Mouse (Mus musculus) lung, postnatal 0 days (tissue): ENCODE data around the gene Rap2c. TPM values are rescaled to one million over a fixed set of nuclear protein-coding genes. Genes with fewer than 3 reads are reported as not detected.
A peak's percentile ranks its signal among the peaks of the same experiment; 100 is the strongest.

Source experiments
- ATAC-seq: fragments of 200-750 bp; cut with Nextera tagmentation; 2 replicates; pipeline ENCODE4 v1.8.0; 2017; ENCODE audit warnings: moderate library complexity
- DNase-seq: peaks from one replicate; pipeline ENCODE4 v3.0.0-alpha.2; 2016; ENCODE audit warnings: low spot score
- H3K27ac ChIP-seq: fragments of 300-500 bp; sonication (generic); 2 replicates; pipeline ENCODE4 v1.5.1; 2014; ENCODE audit warnings: antibody characterized with exemption, mild to moderate bottlenecking, low read length, mixed read lengths
- H3K27me3 ChIP-seq: fragments of 300-500 bp; sonication (generic); replicated peaks from 2 replicates; pipeline ENCODE4 v1.6.1; 2014; ENCODE audit warnings: low read length, mixed read lengths; ENCODE audit not compliant: insufficient read depth
- H3K36me3 ChIP-seq: fragments of 300-500 bp; sonication (generic); 2 replicates; pipeline ENCODE4 v1.6.1; 2014; ENCODE audit warnings: low read length, mixed read lengths; ENCODE audit not compliant: insufficient read depth
- H3K4me1 ChIP-seq: fragments of 300-500 bp; sonication (generic); 2 replicates; pipeline ENCODE4 v1.6.1; 2014; ENCODE audit warnings: antibody characterized with exemption, low read depth, low read length, mixed read lengths; ENCODE audit not compliant: insufficient read depth
- H3K4me2 ChIP-seq: fragments of 300-500 bp; sonication (generic); replicated peaks from 2 replicates; pipeline ENCODE4 v1.6.1; 2014; ENCODE audit warnings: low read depth, mild to moderate bottlenecking, low read length, moderate library complexity, mixed read lengths
- H3K4me3 ChIP-seq: fragments of 300-500 bp; sonication (generic); 2 replicates; pipeline ENCODE4 v1.5.1; 2014; ENCODE audit warnings: low read depth, low read length
- H3K9ac ChIP-seq: fragments of 300-500 bp; sonication (generic); replicated peaks from 2 replicates; pipeline ENCODE4 v1.6.1; 2014; ENCODE audit warnings: low read depth, mild to moderate bottlenecking
- H3K9me3 ChIP-seq: fragments of 300-500 bp; sonication (generic); 2 replicates; pipeline ENCODE4 v1.6.1; 2016; ENCODE audit warnings: low read length, mixed read lengths
- CTCF ChIP-seq: IDR thresholded peaks from 2 replicates; pipeline ENCODE4 v1.5.1; 2016; ENCODE audit warnings: antibody characterized with exemption, mild to moderate bottlenecking
- EP300 ChIP-seq: IDR thresholded peaks from 2 replicates; pipeline ENCODE4 v1.6.1; 2016; ENCODE audit warnings: antibody characterized with exemption, mild to moderate bottlenecking, control low read depth
- WGBS: fragments of 180-500 bp; shearing (Covaris S2); extraction: QIAGEN DNeasy Blood & Tissue Kit; methylation state at CpG from one replicate; pipeline ENCODE4 v1.1.7; 2014; 5-methylcytosine and 5-hydroxymethylcytosine counted together
- polyA plus RNA-seq: library from polyadenylated mRNA; unstranded; fragments of >200 nt; fragmentation: Nextera tagmentation; extraction: Ambion mirVana; gene quantifications from 2 replicates; pipeline ENCODE4 v1.2.1, GENCODE M21; 2015

Gene Rap2c
- polyA plus RNA-seq, 1 experiment from 2014 or later, result 14.0 TPM

DNA sequence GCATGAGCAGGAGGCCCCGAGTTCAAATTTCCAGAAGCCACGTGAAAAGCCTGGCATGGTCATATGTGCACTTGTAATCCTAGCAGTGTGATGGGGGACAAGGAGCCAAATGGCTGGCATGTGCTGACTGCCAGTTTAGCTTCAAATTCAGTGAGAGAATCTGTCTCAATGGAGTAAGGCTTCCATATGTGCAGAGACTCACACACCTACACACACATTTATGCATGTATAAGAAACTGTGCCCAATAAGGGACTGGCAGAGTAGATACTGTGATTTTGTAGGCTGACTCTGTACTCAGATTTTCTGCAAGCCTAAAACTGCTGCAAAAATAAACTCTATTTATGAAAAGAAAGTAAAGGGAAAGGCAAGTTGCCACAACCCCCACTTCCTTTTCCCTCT is 39.4 kb downstream of the Rap2c start:
- Histone ChIP-seq H3K27ac (no peak overlapping the region), H3K4me2 (no peak overlapping the region), H3K9me3 (no peaks in the 10 kb centered on the region), H3K4me1 (no peaks in the 10 kb centered on the region), H3K9ac (no peak overlapping the region), H3K4me3 (no peak overlapping the region), H3K36me3 (no peaks in the 10 kb centered on the region), H3K27me3 (no peaks in the 10 kb centered on the region)
- WGBS, result 78% methylated on average over 2 of the region's 2 CpGs
- no peak for ATAC-seq
- no peak for DNase-seq
- TF ChIP-seq CTCF (no peak), EP300 (no peak)

DNA sequence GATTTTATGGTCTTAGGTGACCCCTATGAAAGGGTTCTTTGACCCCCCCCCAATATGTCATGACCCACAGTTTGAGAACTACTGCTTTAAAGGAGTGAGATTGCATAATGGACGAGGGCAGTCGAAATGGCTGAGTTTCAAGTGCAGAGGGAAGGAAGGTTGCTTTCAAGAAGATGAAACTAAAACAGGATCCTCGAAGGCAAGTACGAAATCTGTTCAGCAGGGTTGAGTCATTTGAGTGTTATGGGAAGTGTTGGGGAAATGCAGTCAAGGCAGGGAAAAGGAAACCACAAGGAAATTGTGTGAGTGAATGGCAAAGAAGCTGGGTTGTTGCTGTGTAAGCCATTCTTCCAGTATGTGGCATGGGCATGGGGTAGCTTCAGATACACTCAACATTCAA is 45.7 kb downstream of the Rap2c start:
- no peak overlapping the region for H3K9ac ChIP-seq
- ATAC-seq (no peak), DNase-seq (peak; percentile 10)
- no peak overlapping the region for H3K27ac ChIP-seq
- 45% methylated on average over 4 of the region's 4 CpGs for WGBS
- H3K36me3 ChIP-seq, result no peaks in the 10 kb centered on the region
- H3K4me1 ChIP-seq, result no peaks in the 10 kb centered on the region
- H3K4me3 ChIP-seq, result no peak overlapping the region
- H3K27me3 ChIP-seq, result no peaks in the 10 kb centered on the region
- H3K9me3 ChIP-seq, result no peaks in the 10 kb centered on the region
- no peak for TF ChIP-seq EP300
- TF ChIP-seq CTCF, result no peak
- H3K4me2 ChIP-seq, result no peak overlapping the region

DNA sequence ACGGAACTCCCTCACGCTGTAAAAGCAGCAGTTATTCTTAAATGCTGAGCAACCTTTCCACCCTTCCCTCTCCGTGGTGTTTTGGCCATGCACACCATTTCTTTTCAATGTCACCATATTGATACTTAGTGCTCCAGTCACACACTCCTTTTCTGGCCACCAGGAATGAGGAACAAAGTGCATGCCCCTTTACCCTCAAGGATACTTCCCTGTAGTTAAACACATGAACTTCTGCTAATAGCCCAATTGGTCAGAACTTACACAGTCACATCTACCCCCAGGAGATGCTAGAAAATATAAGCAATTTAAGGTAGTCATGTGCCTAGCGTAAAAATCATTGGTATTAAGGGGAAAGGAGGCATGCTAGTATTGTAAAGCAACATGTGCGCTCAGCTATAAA is 47.9 kb downstream of the Rap2c start:
- Histone ChIP-seq H3K4me3 (no peak overlapping the region), H3K4me1 (no peaks in the 10 kb centered on the region), H3K9ac (no peak overlapping the region), H3K4me2 (no peak overlapping the region), H3K36me3 (no peaks in the 10 kb centered on the region), H3K27me3 (no peaks in the 10 kb centered on the region), H3K9me3 (no peaks in the 10 kb centered on the region), H3K27ac (no peak overlapping the region)
- WGBS, result 78% methylated on average over 5 of the region's 5 CpGs
- DNase-seq, result no peak
- TF ChIP-seq EP300 (no peak), CTCF (no peak)
- no peak for ATAC-seq

DNA sequence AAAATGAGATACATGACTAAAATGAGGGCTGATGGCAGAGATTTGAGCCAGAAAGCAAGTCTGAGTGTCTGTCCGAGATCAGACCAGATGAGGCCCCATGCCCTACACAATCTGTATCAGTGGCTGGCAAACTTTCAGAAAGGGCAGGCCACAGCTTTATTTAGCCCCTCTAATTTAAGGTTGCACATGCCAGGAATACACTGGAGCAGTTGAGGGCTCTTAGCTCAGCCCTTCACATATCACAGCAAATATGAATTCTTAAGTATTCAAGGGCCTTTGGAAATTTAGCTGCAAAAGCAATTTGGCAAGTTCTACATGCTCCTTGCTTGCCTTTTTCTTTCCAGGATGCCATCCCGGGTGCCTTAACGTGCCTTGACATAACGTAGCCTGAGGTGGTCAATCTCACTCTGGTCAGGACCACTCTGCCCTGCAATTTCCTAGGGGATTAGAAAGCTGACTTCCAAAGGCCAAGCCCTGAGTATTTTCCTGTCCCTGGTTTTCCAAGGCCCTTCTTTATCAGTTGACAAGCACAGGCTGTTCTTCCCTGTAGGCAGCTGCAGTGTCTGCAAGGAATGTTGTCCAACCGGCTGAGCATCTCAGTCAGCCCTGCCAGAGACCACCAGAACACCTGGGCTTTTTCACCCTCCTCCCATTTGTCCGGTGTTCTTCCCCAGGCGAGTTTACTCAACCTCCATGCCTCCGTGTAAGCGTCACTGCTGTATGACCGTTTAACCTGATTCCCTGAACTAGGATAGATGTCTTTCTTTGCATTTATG is 49.5 kb downstream of the Rap2c start:
- H3K9ac ChIP-seq, result no peak overlapping the region
- peak; percentile 73 for TF ChIP-seq EP300
- no peak for TF ChIP-seq CTCF
- H3K4me2 ChIP-seq, result no peak overlapping the region
- DNase-seq (peak; percentile 58), ATAC-seq (peak; percentile 87)
- no peak overlapping the region for H3K4me3 ChIP-seq
- H3K9me3 ChIP-seq, result no peaks in the 10 kb centered on the region
- no peaks in the 10 kb centered on the region for H3K4me1 ChIP-seq
- WGBS, result 35% methylated on average over 10 of the region's 10 CpGs
- no peaks in the 10 kb centered on the region for H3K27me3 ChIP-seq
- no peaks in the 10 kb centered on the region for H3K36me3 ChIP-seq
- H3K27ac ChIP-seq, result no peak overlapping the region

DNA sequence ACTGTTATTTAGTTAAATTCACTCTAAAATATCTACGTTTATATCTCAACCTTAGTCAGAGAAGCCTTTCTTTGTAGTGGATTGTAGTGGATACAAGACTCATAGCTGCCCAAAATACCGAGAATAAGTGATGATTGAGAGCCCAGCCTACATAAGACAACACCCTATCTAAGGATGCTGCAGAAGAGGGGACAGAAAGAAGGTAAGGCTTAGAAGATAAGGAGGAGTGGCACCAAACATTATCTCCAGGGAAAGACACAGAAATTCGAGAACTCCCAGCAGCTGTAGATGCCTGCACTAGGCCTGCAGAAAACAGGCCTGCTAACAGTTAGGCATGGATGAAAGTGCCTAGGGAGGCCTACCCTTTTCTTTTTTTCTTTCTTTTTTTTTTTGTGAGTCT is 52.7 kb downstream of the Rap2c start:
- DNase-seq (no peak), ATAC-seq (no peak)
- Histone ChIP-seq H3K36me3 (no peaks in the 10 kb centered on the region), H3K27ac (no peak overlapping the region), H3K4me3 (no peak overlapping the region), H3K4me2 (no peak overlapping the region), H3K9me3 (no peaks in the 10 kb centered on the region), H3K27me3 (no peaks in the 10 kb centered on the region), H3K9ac (no peak overlapping the region), H3K4me1 (no peaks in the 10 kb centered on the region)
- WGBS, result 65% methylated on average over 3 of the region's 3 CpGs
- TF ChIP-seq CTCF (no peak), EP300 (no peak)

DNA sequence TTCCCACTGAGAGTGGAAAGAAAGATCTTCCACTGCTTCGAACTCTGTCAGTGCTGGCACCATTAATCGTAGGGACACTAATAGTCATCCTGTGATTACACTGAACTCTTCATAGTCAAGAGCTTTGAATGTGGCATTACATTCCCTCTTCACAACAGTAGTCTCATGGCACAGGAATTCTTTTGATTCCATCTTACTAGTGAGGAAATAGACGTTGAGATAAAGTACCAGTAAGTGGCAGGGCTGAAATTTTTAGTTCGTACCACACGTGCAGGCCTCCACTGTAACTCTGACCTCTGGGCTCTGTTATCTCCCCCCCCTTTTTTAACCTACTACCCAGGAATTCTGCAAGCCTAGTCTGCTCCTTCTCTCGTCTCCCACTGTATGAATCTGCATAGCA is 54.9 kb downstream of the Rap2c start:
- peak; percentile 77 for ATAC-seq
- no peaks in the 10 kb centered on the region for H3K9me3 ChIP-seq

More for the DNA sequence above, 54.9 kb downstream of the Rap2c start:
- Histone ChIP-seq H3K27ac (0 out of 2 replicates have a peak overlapping the region, but pooled peaks have one; percentile 26), H3K9ac (no peak overlapping the region), H3K4me3 (no peak overlapping the region), H3K27me3 (no peaks in the 10 kb centered on the region), H3K4me2 (no peak overlapping the region), H3K36me3 (no peaks in the 10 kb centered on the region), H3K4me1 (no peaks in the 10 kb centered on the region)
- peak; percentile 39 for DNase-seq
- WGBS, result 44% methylated on average over 6 of the region's 6 CpGs
- peak; percentile 50 for TF ChIP-seq EP300
- no peak for TF ChIP-seq CTCF

Other genes with a start within 250 kb of the Rap2c start
- 2.4 and 3.1 TPM in 2 replicates for gene Stk26, start 177.0 kb downstream of the Rap2c start, polyA plus RNA-seq
- not detected in 2 replicates for gene Frmd7, start 75.3 kb downstream of the Rap2c start, polyA plus RNA-seq
- 7.7 and 7.9 TPM in 2 replicates for gene Mbnl3, start 188.5 kb upstream of the Rap2c start, polyA plus RNA-seq